14 mouse cellular contexts compared by ENCODE assay signal in genomic region chr9:63731114-63731828, GRCm38 (mm10). TPM values are rescaled to one million over a fixed set of nuclear protein-coding genes. Genes with fewer than 3 reads are reported as not detected.
DNase-seq lines count a peak whose midpoint lies in the region; ATAC-seq and TF ChIP-seq lines count a peak whose summit lies in the region.
"Had no signal": no experiment of that assay in that cellular context is flagged by ENCODE, and none has a peak within 500 bp of the region (broad histone marks: within the 10 kb centered on the region; RNA-seq: fewer than 3 reads in every experiment).

No protein-coding gene starts in this region.

- no peak for ATAC-seq in hindbrain, embryonic 16.5 days
- ATAC-seq in forebrain, embryonic 15.5 days (replicated peaks), result no peak
- ATAC-seq: intestine, postnatal 0 days; midbrain, embryonic 16.5 days; Patski had no signal

- H3K27ac ChIP-seq in CH12.LX (ENCODE audit: insufficient read depth, low read depth), result no peak overlapping the region
- no peak overlapping the region for H3K27ac ChIP-seq in hindbrain, embryonic 16.5 days (ENCODE audit: low read depth, low read length)
- no peak overlapping the region for H3K27ac ChIP-seq in forebrain, embryonic 15.5 days (replicated peaks)

- no peak overlapping the region for H3K4me2 ChIP-seq in CH12.LX (ENCODE audit: insufficient read depth, low read depth, poor library complexity, severe bottlenecking)
- no peak overlapping the region for H3K4me2 ChIP-seq in hindbrain, embryonic 16.5 days (ENCODE audit: low read length)
- H3K4me2 ChIP-seq in forebrain, embryonic 15.5 days (replicated peaks), result no peak overlapping the region
- H3K4me2 ChIP-seq: heart, embryonic 12.5 days had no signal

- H3K36me3 ChIP-seq in CH12.LX (replicated peaks in 1 of 2; ENCODE audit: control insufficient read depth in 1 of 2, insufficient read depth in 1 of 2, low read length in 1 of 2), result no peaks in the 10 kb centered on the region
- peaks cover 56% of the 10 kb centered on the region for H3K36me3 ChIP-seq in megakaryocyte, embryonic 14.5 days (replicated peaks; ENCODE audit: low read length)
- no peaks in the 10 kb centered on the region for H3K36me3 ChIP-seq in hindbrain, embryonic 16.5 days (ENCODE audit: control insufficient read depth, insufficient read depth, low read length)
- H3K36me3 ChIP-seq in forebrain, embryonic 15.5 days, result no peaks in the 10 kb centered on the region
- H3K36me3 ChIP-seq: heart, embryonic 12.5 days had no signal

- no peak for TF ChIP-seq RAD21 in CH12.LX (IDR thresholded peaks at IDR 0.05; ENCODE audit: low read depth, low read length)

- no peak for TF ChIP-seq POLR2A in CH12.LX (IDR thresholded peaks at IDR 0.05; ENCODE audit: low read depth, low read length)

- no peak for TF ChIP-seq EP300 in CH12.LX (IDR thresholded peaks at IDR 0.05; ENCODE audit: low read length)

- peak; percentile 38 to 42 for DNase-seq in left cerebral cortex, postnatal 10 days (ENCODE audit: extremely low spot score in 1 of 2, low spot score in 2 of 2)
- no peak for DNase-seq in left cerebral cortex, postnatal 36 days (ENCODE audit: low spot score in 2 of 2)
- peak; percentile 45 for DNase-seq in CH12.LX (ENCODE audit: extremely low read depth)
- DNase-seq in brain, adult 2 months (ENCODE audit: low read depth, low spot score), result peak; percentile 63
- no peak for DNase-seq in c-Kit-positive CD71-positive TER-119-positive erythroid progenitor cells, embryonic 14.5 days (ENCODE audit: low spot score)
- DNase-seq: left cerebral cortex, postnatal 4 days; thymus, adult 18-20 months had no signal

- WGBS in hindbrain, embryonic 16.5 days, result 76% methylated on average over 9 of the region's 9 CpGs
- 80% methylated on average over 9 of the region's 9 CpGs for WGBS in forebrain, embryonic 15.5 days

- H3K9me3 ChIP-seq in CH12.LX (replicated peaks; ENCODE audit: low read length), result no peaks in the 10 kb centered on the region
- H3K9me3 ChIP-seq in megakaryocyte, embryonic 14.5 days, result no peaks in the 10 kb centered on the region
- H3K9me3 ChIP-seq in hindbrain, embryonic 16.5 days (ENCODE audit: control insufficient read depth, low read length), result no peaks in the 10 kb centered on the region
- no peaks in the 10 kb centered on the region for H3K9me3 ChIP-seq in forebrain, embryonic 15.5 days
- H3K9me3 ChIP-seq: heart, embryonic 12.5 days had no signal

- H3K27me3 ChIP-seq in CH12.LX (replicated peaks), result peaks cover 13% of the 10 kb centered on the region
- H3K27me3 ChIP-seq in megakaryocyte, embryonic 14.5 days (replicated peaks), result no peaks in the 10 kb centered on the region
- no peaks in the 10 kb centered on the region for H3K27me3 ChIP-seq in hindbrain, embryonic 16.5 days (replicated peaks; ENCODE audit: control insufficient read depth, insufficient read depth, low read length)
- no peaks in the 10 kb centered on the region for H3K27me3 ChIP-seq in forebrain, embryonic 15.5 days
- H3K27me3 ChIP-seq: heart, embryonic 12.5 days; Patski had no signal

- H3K4me1 ChIP-seq in CH12.LX (ENCODE audit: control insufficient read depth in 1 of 2, insufficient read depth in 2 of 2), result peaks cover 18 to 45% of the 10 kb centered on the region in 2 experiments
- H3K4me1 ChIP-seq in megakaryocyte, embryonic 14.5 days, result peaks cover 97% of the 10 kb centered on the region
- no peaks in the 10 kb centered on the region; the same call in none of the 2 replicates for H3K4me1 ChIP-seq in hindbrain, embryonic 16.5 days (ENCODE audit: control insufficient read depth, insufficient read depth, low read depth, low read length)
- no peaks in the 10 kb centered on the region for H3K4me1 ChIP-seq in forebrain, embryonic 15.5 days

- dilution Hi-C loops in CH12.LX (cut with MboI; ENCODE audit: extremely low pct_ligation_motif_present, extremely low pct_unique_long_range_greater_than_20kb, low sequenced_read_pairs), result no loop called here

- no peaks in the 10 kb centered on the region for H3K79me2 ChIP-seq in CH12.LX (replicated peaks; ENCODE audit: control insufficient read depth, extremely low read depth, insufficient read depth, poor library complexity, severe bottlenecking)

- TF ChIP-seq CTCF in CH12.LX (conservative IDR thresholded peaks at IDR 0.05 in 1 of 2, IDR thresholded peaks at IDR 0.05 in 1 of 2; ENCODE audit: low read depth in 2 of 2, low read length in 2 of 2), result no peak

- intact Hi-C loops in left cerebral cortex, postnatal 10 days (cut with DNase I), result no loop called here
- intact Hi-C loops in left cerebral cortex, postnatal 36 days (cut with DNase I), result no loop called here

- no peak overlapping the region for H3K9ac ChIP-seq in CH12.LX (ENCODE audit: insufficient read depth, low read depth)
- no peak overlapping the region for H3K9ac ChIP-seq in hindbrain, embryonic 16.5 days (ENCODE audit: low read depth, low read length)
- H3K9ac ChIP-seq in forebrain, embryonic 15.5 days (replicated peaks), result no peak overlapping the region
- H3K9ac ChIP-seq: heart, embryonic 12.5 days had no signal

- no peak overlapping the region for H3K4me3 ChIP-seq in CH12.LX (replicated peaks in 1 of 3; ENCODE audit: low read depth in 2 of 3, low read length in 2 of 3, poor library complexity in 1 of 3)
- H3K4me3 ChIP-seq in megakaryocyte, embryonic 14.5 days (replicated peaks), result peak overlapping the region; percentile 79
- H3K4me3 ChIP-seq in hindbrain, embryonic 16.5 days (ENCODE audit: low read length), result no peak overlapping the region
- no peak overlapping the region for H3K4me3 ChIP-seq in forebrain, embryonic 15.5 days
- H3K4me3 ChIP-seq: heart, embryonic 12.5 days had no signal

- in situ Hi-C loops in CH12.LX (cut with MboI; ENCODE audit: low pct_ligation_motif_present, low pct_unique_long_range_greater_than_20kb, low sequenced_read_pairs), result no loop called here

TF ChIP-seq in CH12.LX, 34 proteins besides CTCF, POLR2A, EP300 and RAD21:
- no peak for TF ChIP-seq ELF1 (IDR thresholded peaks at IDR 0.05; ENCODE audit: low read depth, low read length)
- TF ChIP-seq MXI1 (IDR thresholded peaks at IDR 0.05; ENCODE audit: low read depth, low read length), result no peak
- no peak for TF ChIP-seq JUND (conservative IDR thresholded peaks at IDR 0.05; ENCODE audit: low read depth, low read length)
- no peak for TF ChIP-seq ETS1 (conservative IDR thresholded peaks at IDR 0.05; ENCODE audit: low read depth, low read length)
- no peak for TF ChIP-seq PAX5 (IDR thresholded peaks at IDR 0.05; ENCODE audit: low read length)
- TF ChIP-seq MAFK (IDR thresholded peaks at IDR 0.05; ENCODE audit: insufficient replicate concordance, low read length), result no peak
- TF ChIP-seq MAZ (IDR thresholded peaks at IDR 0.05; ENCODE audit: low read depth, low read length), result no peak
- no peak for TF ChIP-seq ZKSCAN1 (IDR thresholded peaks at IDR 0.05; ENCODE audit: borderline replicate concordance, low read depth, low read length)
- TF ChIP-seq RCOR1 (conservative IDR thresholded peaks at IDR 0.05; ENCODE audit: low read depth, low read length), result no peak
- no peak for TF ChIP-seq SIN3A (IDR thresholded peaks at IDR 0.05; ENCODE audit: low read length)
- TF ChIP-seq MAX (IDR thresholded peaks at IDR 0.05; ENCODE audit: low read length), result no peak
- no peak for TF ChIP-seq NRF1 (IDR thresholded peaks at IDR 0.05; ENCODE audit: low read depth, low read length)
- no peak for TF ChIP-seq ZMIZ1 (IDR thresholded peaks at IDR 0.05; ENCODE audit: low read depth, low read length)
- no peak for TF ChIP-seq NELFE (IDR thresholded peaks at IDR 0.05; ENCODE audit: low read depth, low read length)
- no peak for TF ChIP-seq JUN (IDR thresholded peaks at IDR 0.05; ENCODE audit: insufficient read depth, low read depth, low read length)
- TF ChIP-seq TCF12 (IDR thresholded peaks at IDR 0.05; ENCODE audit: low read depth, low read length), result no peak
TF ChIP-seq in CH12.LX: peak in this region for 0.

RNA-seq across cellular contexts. Expression of gene Smad3, which starts 26.5 kb away (rescaled TPM):
- total RNA-seq in left cerebral cortex, postnatal 10 days (2021), result 10 to 100 TPM; 15.4 to 15.6 TPM
- 10 to 100 TPM; 45.2 to 71.2 TPM for total RNA-seq in left cerebral cortex, postnatal 36 days (2021)
- 0.50 and 0.81 TPM in 2 replicates for total RNA-seq in CH12.LX (2012; rRNA removed)
- 0.43 and 1.5 TPM in 2 replicates for total RNA-seq in CH12.LX (2014; rRNA removed)
- 0.90 and 1.2 TPM in 2 replicates for polyA plus RNA-seq in CH12.LX (2012; ENCODE audit: insufficient read length, low read depth)
- 2.8 and 5.9 TPM in 2 replicates for polyA plus RNA-seq in megakaryocyte, embryonic 14.5 days (2012; ENCODE audit: insufficient read depth, low replicate concordance)
- polyA plus RNA-seq in hindbrain, embryonic 16.5 days (2015; fragmentation: Nextera tagmentation; extraction: Ambion mirVana), result 7.7 and 9.3 TPM in 2 replicates
- polyA plus RNA-seq in forebrain, embryonic 15.5 days (2015; fragmentation: Nextera tagmentation; extraction: Ambion mirVana), result 7.0 and 7.6 TPM in 2 replicates

Comparison
In these comparisons a context has a peak if more than half of its experiments do, and no peak if none do; other contexts are left out.
1. DNase-seq: peak in left cerebral cortex, postnatal 10 days (2 of 2), CH12.LX (single experiment) and brain, adult 2 months (single experiment); none in left cerebral cortex, postnatal 36 days (0 of 2) and c-Kit-positive CD71-positive TER-119-positive erythroid progenitor cells, embryonic 14.5 days (single experiment).